Mouse (Mus musculus) MEL (cell line): ENCODE results near the gene 1810013L24Rik. TPM values are rescaled to one million over a fixed set of nuclear protein-coding genes. Genes with fewer than 3 reads are reported as not detected.
A peak's percentile ranks its signal among the peaks of the same experiment; 100 is the strongest.

Source experiments
- DNase-seq: peaks from one replicate; pipeline ENCODE4 v3.0.0; 2011; ENCODE audit warnings: low read depth, low spot score
- H3K27ac ChIP-seq: 2 replicates; pipeline ENCODE4 v1.5.1; 2012; ENCODE audit warnings: low read depth, mild to moderate bottlenecking, control low read depth, low read length, moderate library complexity; ENCODE audit not compliant: control insufficient read depth
- H3K27me3 ChIP-seq, 2 experiments: fragments of 150-350 bp in 1 of 2; sonication (generic) in 1 of 2; 2 replicates each; pipeline ENCODE4 v1.6.1; 2012; ENCODE audit warnings: low read length in 2 of 2, mild to moderate bottlenecking in 2 of 2, improper control_type of control experiment in 1 of 2, moderate library complexity in 1 of 2; ENCODE audit not compliant: insufficient read depth in 2 of 2, control insufficient read depth in 1 of 2
- H3K36me3 ChIP-seq, 2 experiments: 2 replicates each; pipeline ENCODE4 v1.6.1; 2012 to 2014; ENCODE audit warnings: low read length in 2 of 2, improper control_type of control experiment in 1 of 2, inconsistent platforms in 1 of 2, mild to moderate bottlenecking in 1 of 2; ENCODE audit not compliant: insufficient read depth in 2 of 2, control insufficient read depth in 1 of 2
- H3K4me1 ChIP-seq, 2 experiments: fragments of 150-350 bp in 1 of 2; sonication (generic) in 1 of 2; 2 replicates each; pipeline ENCODE4 v1.6.1; 2012; ENCODE audit warnings: low read length in 2 of 2, improper control_type of control experiment in 1 of 2, mild to moderate bottlenecking in 1 of 2; ENCODE audit not compliant: insufficient read depth in 2 of 2, control insufficient read depth in 1 of 2
- H3K4me3 ChIP-seq, 2 experiments: fragments of 150-350 bp in 1 of 2; sonication (generic) in 1 of 2; 2 replicates each; pipeline ENCODE4 v1.5.1; 2012; ENCODE audit warnings: low read depth in 2 of 2, low read length in 2 of 2, mild to moderate bottlenecking in 2 of 2, moderate library complexity in 2 of 2, control low read depth in 1 of 2, improper control_type of control experiment in 1 of 2; ENCODE audit not compliant: control insufficient read depth in 1 of 2, insufficient read depth in 1 of 2
- H3K79me2 ChIP-seq: 2 replicates; pipeline ENCODE4 v1.6.1; 2012; ENCODE audit warnings: mild to moderate bottlenecking, low read length, moderate library complexity; ENCODE audit not compliant: control insufficient read depth, poor library complexity, insufficient read depth
- H3K9ac ChIP-seq: 2 replicates; pipeline ENCODE4 v1.6.1; 2012; ENCODE audit warnings: low read depth, mild to moderate bottlenecking, control low read depth, low read length, moderate library complexity; ENCODE audit not compliant: control insufficient read depth, poor library complexity, severe bottlenecking
- H3K9me3 ChIP-seq: fragments of 150-350 bp; sonication (generic); replicated peaks from 2 replicates; pipeline ENCODE4 v1.6.1; 2012; ENCODE audit warnings: mild to moderate bottlenecking, low read length, improper control_type of control experiment, moderate library complexity; ENCODE audit not compliant: insufficient read depth
- BHLHE40 ChIP-seq: IDR thresholded peaks from 2 replicates; pipeline ENCODE4 v1.6.1; 2012; ENCODE audit warnings: low read depth, mild to moderate bottlenecking, inconsistent platforms, low read length, improper control_type of control experiment, borderline replicate concordance
- CHD1 ChIP-seq: IDR thresholded peaks from 2 replicates; pipeline ENCODE4 v1.6.1; 2012; ENCODE audit warnings: low read depth, mild to moderate bottlenecking, inconsistent platforms, low read length, improper control_type of control experiment
- E2F4 ChIP-seq: IDR thresholded peaks from 2 replicates; pipeline ENCODE4 v1.6.1; 2011; ENCODE audit warnings: low read depth, low read length, improper control_type of control experiment, borderline replicate concordance
- ELF1 ChIP-seq: IDR thresholded peaks from 2 replicates; pipeline ENCODE4 v1.6.1; 2014; ENCODE audit warnings: low read depth, mild to moderate bottlenecking, inconsistent platforms, low read length, improper control_type of control experiment, moderate library complexity
- ETS1 ChIP-seq: IDR thresholded peaks from 2 replicates; pipeline ENCODE4 v1.6.1; 2012; ENCODE audit warnings: low read depth, mild to moderate bottlenecking, inconsistent platforms, low read length, improper control_type of control experiment, moderate library complexity
- GABPA ChIP-seq: IDR thresholded peaks from 2 replicates; pipeline ENCODE4 v1.6.1; 2012; ENCODE audit warnings: low read depth, mild to moderate bottlenecking, inconsistent platforms, low read length, improper control_type of control experiment, moderate library complexity
- HCFC1 ChIP-seq: IDR thresholded peaks from 2 replicates; pipeline ENCODE4 v1.6.1; 2012; ENCODE audit warnings: low read depth, mild to moderate bottlenecking, inconsistent platforms, low read length, improper control_type of control experiment, moderate library complexity
- JUND ChIP-seq: IDR thresholded peaks from 2 replicates; pipeline ENCODE4 v1.6.1; 2011; ENCODE audit warnings: low read depth, mild to moderate bottlenecking, improper control_type of control experiment, low read length
- KAT2A ChIP-seq: conservative IDR thresholded peaks from 2 replicates; pipeline ENCODE4 v1.6.1; 2012; ENCODE audit warnings: low read depth, low read length, improper control_type of control experiment, inconsistent platforms
- MAFK ChIP-seq: IDR thresholded peaks from 2 replicates; pipeline ENCODE4 v1.6.1; 2011; ENCODE audit warnings: low read depth, mild to moderate bottlenecking, low read length, improper control_type of control experiment, borderline replicate concordance
- MAX ChIP-seq: IDR thresholded peaks from 2 replicates; pipeline ENCODE4 v1.6.1; 2011; ENCODE audit warnings: low read length, improper control_type of control experiment
- MAZ ChIP-seq: IDR thresholded peaks from 2 replicates; pipeline ENCODE4 v1.6.1; 2012; ENCODE audit warnings: low read depth, mild to moderate bottlenecking, inconsistent platforms, low read length, improper control_type of control experiment
- MXI1 ChIP-seq: IDR thresholded peaks from 2 replicates; pipeline ENCODE4 v1.6.1; 2011; ENCODE audit warnings: mild to moderate bottlenecking, low read depth, low read length, improper control_type of control experiment
- MYB ChIP-seq: IDR thresholded peaks from 2 replicates; pipeline ENCODE4 v1.6.1; 2011; ENCODE audit warnings: mild to moderate bottlenecking, low read depth, low read length, improper control_type of control experiment
- MYC ChIP-seq: IDR thresholded peaks from 2 replicates; pipeline ENCODE4 v1.6.1; 2011; ENCODE audit warnings: low read depth, mild to moderate bottlenecking, low read length, improper control_type of control experiment, moderate library complexity
- NELFE ChIP-seq: IDR thresholded peaks from 2 replicates; pipeline ENCODE4 v1.6.1; 2011; ENCODE audit warnings: low read depth, low read length, improper control_type of control experiment
- NRF1 ChIP-seq: IDR thresholded peaks from 2 replicates; pipeline ENCODE4 v1.6.1; 2014; ENCODE audit warnings: low read depth, mild to moderate bottlenecking, inconsistent platforms, low read length, improper control_type of control experiment, moderate library complexity; ENCODE audit not compliant: poor library complexity, insufficient read depth, severe bottlenecking
- POLR2A ChIP-seq, 2 experiments: IDR thresholded peaks; 2 replicates each; pipeline ENCODE4 v1.6.1; 2011 to 2012; ENCODE audit warnings: low read length in 2 of 2, mild to moderate bottlenecking in 2 of 2, control low read depth in 1 of 2, improper control_type of control experiment in 1 of 2, low read depth in 1 of 2, moderate library complexity in 1 of 2; ENCODE audit not compliant: control insufficient read depth in 1 of 2, insufficient read depth in 1 of 2, poor library complexity in 1 of 2
- POLR2AphosphoS2 ChIP-seq: IDR thresholded peaks from 2 replicates; pipeline ENCODE4 v1.6.1; 2011; ENCODE audit warnings: low read length, improper control_type of control experiment
- POLR2AphosphoS5 ChIP-seq: IDR thresholded peaks from 2 replicates; pipeline ENCODE4 v1.6.1; 2012; ENCODE audit warnings: low read depth, borderline replicate concordance, mild to moderate bottlenecking, inconsistent platforms, low read length, moderate library complexity, mixed read lengths
- RAD21 ChIP-seq: IDR thresholded peaks from 2 replicates; pipeline ENCODE4 v1.6.1; 2011; ENCODE audit warnings: mild to moderate bottlenecking, low read depth, low read length, improper control_type of control experiment
- SIN3A ChIP-seq: IDR thresholded peaks from 2 replicates; pipeline ENCODE4 v1.6.1; 2012; ENCODE audit warnings: low read length, improper control_type of control experiment, inconsistent platforms
- TBP ChIP-seq: IDR thresholded peaks from 2 replicates; pipeline ENCODE4 v1.8.0; 2011; ENCODE audit warnings: low read depth, low read length, improper control_type of control experiment
- TCF12 ChIP-seq: IDR thresholded peaks from 2 replicates; pipeline ENCODE4 v1.6.1; 2014; ENCODE audit warnings: low read depth, mild to moderate bottlenecking, inconsistent platforms, low read length, improper control_type of control experiment, moderate library complexity
- USF1 ChIP-seq: IDR thresholded peaks from 2 replicates; pipeline ENCODE4 v1.6.1; 2014; ENCODE audit warnings: low read depth, mild to moderate bottlenecking, inconsistent platforms, low read length, improper control_type of control experiment, moderate library complexity
- USF2 ChIP-seq, 2 experiments: IDR thresholded peaks; 2 replicates each; pipeline ENCODE4 v1.6.1; 2011 to 2012; ENCODE audit warnings: improper control_type of control experiment in 2 of 2, low read length in 2 of 2, borderline replicate concordance in 1 of 2, inconsistent platforms in 1 of 2, low read depth in 1 of 2, mild to moderate bottlenecking in 1 of 2; ENCODE audit not compliant: insufficient read depth in 1 of 2
- ZC3H11A ChIP-seq: IDR thresholded peaks from 2 replicates; pipeline ENCODE4 v1.6.1; 2012; ENCODE audit warnings: low read depth, mild to moderate bottlenecking, inconsistent platforms, low read length, improper control_type of control experiment
- ZKSCAN1 ChIP-seq: IDR thresholded peaks from 2 replicates; pipeline ENCODE4 v1.6.1; 2012; ENCODE audit warnings: low read depth, mild to moderate bottlenecking, inconsistent platforms, low read length, improper control_type of control experiment, moderate library complexity
- ZMIZ1 ChIP-seq: IDR thresholded peaks from 2 replicates; pipeline ENCODE4 v1.6.1; 2012; ENCODE audit warnings: low read depth, mild to moderate bottlenecking, inconsistent platforms, low read length, improper control_type of control experiment, moderate library complexity
- ZNF384 ChIP-seq: IDR thresholded peaks from 2 replicates; pipeline ENCODE4 v1.6.1; 2012; ENCODE audit warnings: low read depth, mild to moderate bottlenecking, inconsistent platforms, low read length, improper control_type of control experiment
- polyA plus RNA-seq, 2 experiments: library from polyadenylated mRNA; stranded (reverse) in 1 of 2; unstranded in 1 of 2; fragments of >175 nt in 1 of 2; fragments of >200 nt in 1 of 2; gene quantifications; 2 replicates each; pipeline versions ENCODE4 v1.2.1 to v1.2.4; 2012; ENCODE audit warnings: low replicate concordance in 2 of 2, low read depth in 1 of 2; ENCODE audit not compliant: insufficient read length in 2 of 2, insufficient read depth in 1 of 2, missing spikeins in 1 of 2
- total RNA-seq: library from RNA; depleted of rRNA; stranded (reverse); fragments of 300-350 nt; gene quantifications from 2 replicates; pipeline ENCODE4 v1.2.3, GENCODE M21; 2012; rRNA removed

Gene 1810013L24Rik
- total RNA-seq (25.3 and 27.6 TPM in 2 replicates), polyA plus RNA-seq (100 to 1,000 TPM in 1 of 2 experiments, 10 to 100 TPM in 1; 29.9 to 154 TPM)

DNA sequence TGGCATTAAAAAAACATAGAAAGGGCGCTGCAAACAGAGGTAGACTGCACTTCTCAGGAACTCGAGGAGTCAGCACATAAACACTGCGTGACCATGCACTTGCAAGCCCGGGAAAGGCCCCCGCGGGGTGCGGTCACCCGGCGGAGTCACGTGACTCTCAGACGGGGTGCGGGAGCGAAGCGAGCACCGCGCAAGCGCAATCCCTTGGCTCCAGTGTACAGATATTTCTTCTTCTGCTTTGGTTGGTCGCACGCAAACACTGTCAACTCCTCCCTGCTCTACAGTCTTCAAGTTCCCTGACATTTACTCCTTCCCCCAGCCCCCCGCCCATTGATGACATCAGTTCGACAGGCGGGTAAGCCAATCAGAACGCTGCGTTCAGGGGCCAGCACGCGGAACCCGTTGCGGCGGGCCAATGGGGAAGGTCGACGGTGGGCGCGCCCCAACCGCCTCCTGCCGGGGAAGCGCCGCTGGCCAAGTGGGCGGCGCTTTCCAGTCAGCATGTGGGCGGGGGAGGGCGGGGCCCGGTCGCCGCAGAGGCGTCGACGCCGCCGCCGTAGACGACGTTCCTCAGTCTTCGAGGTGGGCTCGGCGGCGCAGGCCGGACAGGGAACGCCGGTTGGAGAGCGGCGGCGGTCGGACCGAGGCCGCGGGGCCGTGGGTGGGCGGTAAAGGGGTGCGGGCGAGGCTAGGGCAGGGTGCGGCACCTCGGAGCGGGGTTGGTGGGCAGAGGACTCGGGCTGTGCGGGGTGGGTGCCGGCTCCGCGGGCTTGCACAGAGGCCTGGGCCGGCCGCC is at the start of gene 1810013L24Rik:
TSS of gene 1810013L24Rik (plus strand) at position 537 of the 796 bp plus-strand sequence.
- H3K4me3 ChIP-seq, result peak within 1 kb of the TSS; percentile 98 to 100
- no peaks in the 10 kb centered on the region for H3K27me3 ChIP-seq
- H3K27ac ChIP-seq, result peak within 1 kb of the TSS; percentile 97
- no peaks in the 10 kb centered on the region for H3K9me3 ChIP-seq
- H3K9ac ChIP-seq, result peak within 1 kb of the TSS; percentile 99
- TF ChIP-seq TBP, result peak; percentile 69; the same call in 1 of the 2 replicates
- TF ChIP-seq JUND, result no peak
- no peak for TF ChIP-seq CHD1
- TF ChIP-seq POLR2AphosphoS5, result peak; percentile 20; the same call in 1 of the 2 replicates
- peak; percentile 90 for TF ChIP-seq MXI1
- peak; percentile 72 for TF ChIP-seq MYC
- TF ChIP-seq NELFE, result peak; percentile 87
- TF ChIP-seq KAT2A, result no peak; the same call in 1 of the 2 replicates
- TF ChIP-seq MAZ, result peak; percentile 98
- TF ChIP-seq POLR2A (IDR thresholded peaks at IDR 0.05; ENCODE audit: control insufficient read depth in 1 of 2, insufficient read depth in 1 of 2, low read depth in 1 of 2, low read length in 2 of 2, poor library complexity in 1 of 2), result peak; percentile 86 to 95
- TF ChIP-seq USF2 (IDR thresholded peaks at IDR 0.05; ENCODE audit: borderline replicate concordance in 1 of 2, insufficient read depth in 1 of 2, low read depth in 1 of 2, low read length in 2 of 2), result peak; percentile 79 to 85
- TF ChIP-seq E2F4, result peak; percentile 87
- peak; percentile 65 for TF ChIP-seq ETS1
- peak; percentile 93 for TF ChIP-seq MAX
- peak; percentile 73; the same call in 1 of the 2 replicates for TF ChIP-seq HCFC1
- peak; percentile 79 for TF ChIP-seq NRF1
- peak; percentile 76 for TF ChIP-seq SIN3A
- TF ChIP-seq ZKSCAN1, result no peak
- TF ChIP-seq RAD21, result no peak
- TF ChIP-seq POLR2AphosphoS2, result peak; percentile 92
- peak; percentile 75 for TF ChIP-seq ELF1
- peak; percentile 98 for TF ChIP-seq USF1
- TF ChIP-seq BHLHE40, result peak; percentile 94
- peak; percentile 78 for TF ChIP-seq MYB
- TF ChIP-seq ZNF384, result no peak
- no peak for TF ChIP-seq GABPA
- TF ChIP-seq ZMIZ1, result peak; percentile 91
- TF ChIP-seq ZC3H11A, result no peak
- no peak for TF ChIP-seq MAFK
- peak; percentile 65; the same call in 1 of the 2 replicates for TF ChIP-seq TCF12
- peaks cover 1 to 16% of the 10 kb centered on the region in 2 experiments; a peak in 3 of 4 replicates for H3K36me3 ChIP-seq
- DNase-seq, result peak; percentile 99
- H3K4me1 ChIP-seq, result no peaks in the 10 kb centered on the region
- H3K79me2 ChIP-seq, result peaks cover 31% of the 10 kb centered on the region
